Mouse (Mus musculus) ES-E14 (cell line): ENCODE measurements around the gene Bcas3. TPM values are rescaled to one million over a fixed set of nuclear protein-coding genes. Genes with fewer than 3 reads are reported as not detected.

ENCODE experiments used
- DNase-seq: peaks from one replicate; pipeline ENCODE4 v3.0.0-alpha.2; 2013; ENCODE audit warnings: low read depth, low spot score
- H3K27ac ChIP-seq: 2 replicates; pipeline ENCODE4 v1.5.1; 2012; ENCODE audit warnings: low read depth, mild to moderate bottlenecking, low read length, moderate library complexity, mixed read lengths; ENCODE audit not compliant: poor library complexity, insufficient read depth, severe bottlenecking
- H3K36me3 ChIP-seq: 2 replicates; pipeline ENCODE4 v1.6.1; 2012; ENCODE audit warnings: mild to moderate bottlenecking, low read length, moderate library complexity, mixed read lengths; ENCODE audit not compliant: control insufficient read depth, poor library complexity, insufficient read depth, severe bottlenecking
- H3K4me1 ChIP-seq, 2 experiments: fragments of 150-350 bp in 1 of 2; sonication (generic) in 1 of 2; 2 replicates each; pipeline ENCODE4 v1.6.1; 2012; ENCODE audit warnings: low read length in 2 of 2, mild to moderate bottlenecking in 1 of 2, mixed read lengths in 1 of 2; ENCODE audit not compliant: control insufficient read depth in 2 of 2, insufficient read depth in 2 of 2, poor library complexity in 1 of 2
- H3K4me3 ChIP-seq, 2 experiments: fragments of 150-350 bp in 1 of 2; sonication (generic) in 1 of 2; 2 replicates each; pipeline ENCODE4 v1.5.1; 2012; ENCODE audit warnings: low read length in 2 of 2, low read depth in 1 of 2, mild to moderate bottlenecking in 1 of 2, mixed read lengths in 1 of 2; ENCODE audit not compliant: insufficient read depth in 1 of 2, poor library complexity in 1 of 2, severe bottlenecking in 1 of 2
- H3K9ac ChIP-seq: 2 replicates; pipeline ENCODE4 v1.6.1; 2012; ENCODE audit warnings: low read depth, mild to moderate bottlenecking, low read length, mixed read lengths; ENCODE audit not compliant: poor library complexity, insufficient read depth, severe bottlenecking
- H3K9me3 ChIP-seq: fragments of 150-350 bp; sonication (generic); 2 replicates; pipeline ENCODE4 v1.6.1; 2012; ENCODE audit warnings: low read depth, mild to moderate bottlenecking, low read length; ENCODE audit not compliant: control insufficient read depth, insufficient read depth
- CHD2 ChIP-seq: IDR thresholded peaks from 2 replicates; pipeline ENCODE4 v1.6.1; 2014; ENCODE audit warnings: mild to moderate bottlenecking, low read depth, low read length, inconsistent platforms
- HCFC1 ChIP-seq: IDR thresholded peaks from 2 replicates; pipeline ENCODE4 v1.6.1; 2012; ENCODE audit warnings: low read length, inconsistent platforms, borderline replicate concordance; ENCODE audit not compliant: insufficient read depth
- MAFK ChIP-seq: IDR thresholded peaks from 2 replicates; pipeline ENCODE4 v1.6.1; 2014; ENCODE audit warnings: mild to moderate bottlenecking, low read depth, low read length, inconsistent platforms; ENCODE audit not compliant: insufficient read depth
- ZC3H11A ChIP-seq: IDR thresholded peaks from 2 replicates; pipeline ENCODE4 v1.6.1; 2012; ENCODE audit warnings: low read depth, mild to moderate bottlenecking, inconsistent platforms, low read length, borderline replicate concordance
- ZNF384 ChIP-seq: IDR thresholded peaks from 2 replicates; pipeline ENCODE4 v1.6.1; 2012; ENCODE audit warnings: low read depth, low read length, inconsistent platforms
- in situ Hi-C, 2 experiments: fragments of 600-800 bp; cut with MboI; formaldehyde crosslinking; loops; one replicate each; pipeline ENCODE4 v1.15.1; 2025; ENCODE audit warnings: low sequenced_read_pairs in 2 of 2, inconsistent platforms in 1 of 2; ENCODE audit not compliant: unreplicated experiment in 2 of 2
- total RNA-seq: library from RNA; depleted of rRNA; stranded (reverse); fragments of 300-350 nt; gene quantifications from 2 replicates; pipeline ENCODE4 v1.2.3, GENCODE M21; 2012

The Bcas3 gene
- total RNA-seq, 1 experiment, result 23.6 TPM

- no peak overlapping the region for H3K4me3 ChIP-seq
- in situ Hi-C loops, result no loop called here
- H3K9me3 ChIP-seq, result no peaks in the 10 kb centered on the region
- no peak for TF ChIP-seq ZNF384
- TF ChIP-seq HCFC1, result no peak
- no peak for TF ChIP-seq CHD2
- no peak for TF ChIP-seq ZC3H11A
- TF ChIP-seq MAFK, result no peak
- H3K27ac ChIP-seq, result no peak overlapping the region
- H3K4me1 ChIP-seq, result no peaks in the 10 kb centered on the region
- no peak for DNase-seq
- H3K9ac ChIP-seq, result no peak overlapping the region
- H3K36me3 ChIP-seq, result no peaks in the 10 kb centered on the region
These were observed 395.9 kb downstream of the Bcas3 start for GRCm38 (mm10) chr11:85748891-85749290.

- DNase-seq, result no peak
- Histone ChIP-seq H3K36me3 (no peaks in the 10 kb centered on the region), H3K4me1 (no peaks in the 10 kb centered on the region), H3K9ac (no peak overlapping the region), H3K27ac (no peak overlapping the region), H3K9me3 (no peaks in the 10 kb centered on the region), H3K4me3 (no peak overlapping the region)
- in situ Hi-C loops, result no loop called here
- TF ChIP-seq ZC3H11A (no peak), HCFC1 (no peak), MAFK (no peak), CHD2 (no peak), ZNF384 (no peak)
These were observed 398.2 kb downstream of the Bcas3 start for GRCm38 (mm10) chr11:85751171-85751570.

- Histone ChIP-seq H3K4me3 (no peak overlapping the region), H3K9me3 (no peaks in the 10 kb centered on the region), H3K4me1 (no peaks in the 10 kb centered on the region), H3K9ac (no peak overlapping the region), H3K27ac (no peak overlapping the region), H3K36me3 (no peaks in the 10 kb centered on the region)
- TF ChIP-seq ZC3H11A, result no peak
- no peak for TF ChIP-seq MAFK
- no peak for TF ChIP-seq ZNF384
- no peak for TF ChIP-seq CHD2
- TF ChIP-seq HCFC1, result no peak
- in situ Hi-C loops, result no loop called here
- DNase-seq, result no peak
These were observed 401.9 kb downstream of the Bcas3 start for GRCm38 (mm10) chr11:85754631-85755502.

- no peak for DNase-seq
- Histone ChIP-seq H3K4me1 (no peaks in the 10 kb centered on the region), H3K27ac (no peak overlapping the region), H3K4me3 (no peak overlapping the region), H3K9ac (no peak overlapping the region), H3K9me3 (no peaks in the 10 kb centered on the region), H3K36me3 (no peaks in the 10 kb centered on the region)
- TF ChIP-seq HCFC1 (no peak), ZC3H11A (no peak)
- in situ Hi-C loops, result no loop called here
These were observed 402.6 kb downstream of the Bcas3 start for GRCm38 (mm10) chr11:85755503-85756044.
